Mouse (Mus musculus) erythroid progenitor cell, adult 5-6 weeks (primary cell): ENCODE results near the gene Ankmy2. TPM values are rescaled to one million over a fixed set of nuclear protein-coding genes. Genes with fewer than 3 reads are reported as not detected.

ENCODE experiments used
- ATAC-seq: replicated peaks from 2 replicates; pipeline ENCODE4 v1.8.0; 2016; ENCODE audit warnings: moderate number of reproducible peaks, mild to moderate bottlenecking, moderate TSS enrichment, inconsistent platforms; ENCODE audit not compliant: poor library complexity, low FRiP score, severe bottlenecking
- total RNA-seq, 2 experiments: library from RNA; stranded (forward) in 1 of 2; stranded (reverse) in 1 of 2; fragments of 150-400 nt in 1 of 2; fragments of 186-747, 209-891 nt in 1 of 2; gene quantifications; 2 replicates each; pipeline versions ENCODE4 v1.2.3 to v1.2.4; 2015 to 2017; ENCODE audit warnings: low replicate concordance in 2 of 2

The Ankmy2 gene
- total RNA-seq (2015; ENCODE audit: low replicate concordance) (3.6 and 7.5 TPM in 2 replicates), total RNA-seq (2017; ENCODE audit: low replicate concordance) (3.2 and 10.0 TPM in 2 replicates)

DNA sequence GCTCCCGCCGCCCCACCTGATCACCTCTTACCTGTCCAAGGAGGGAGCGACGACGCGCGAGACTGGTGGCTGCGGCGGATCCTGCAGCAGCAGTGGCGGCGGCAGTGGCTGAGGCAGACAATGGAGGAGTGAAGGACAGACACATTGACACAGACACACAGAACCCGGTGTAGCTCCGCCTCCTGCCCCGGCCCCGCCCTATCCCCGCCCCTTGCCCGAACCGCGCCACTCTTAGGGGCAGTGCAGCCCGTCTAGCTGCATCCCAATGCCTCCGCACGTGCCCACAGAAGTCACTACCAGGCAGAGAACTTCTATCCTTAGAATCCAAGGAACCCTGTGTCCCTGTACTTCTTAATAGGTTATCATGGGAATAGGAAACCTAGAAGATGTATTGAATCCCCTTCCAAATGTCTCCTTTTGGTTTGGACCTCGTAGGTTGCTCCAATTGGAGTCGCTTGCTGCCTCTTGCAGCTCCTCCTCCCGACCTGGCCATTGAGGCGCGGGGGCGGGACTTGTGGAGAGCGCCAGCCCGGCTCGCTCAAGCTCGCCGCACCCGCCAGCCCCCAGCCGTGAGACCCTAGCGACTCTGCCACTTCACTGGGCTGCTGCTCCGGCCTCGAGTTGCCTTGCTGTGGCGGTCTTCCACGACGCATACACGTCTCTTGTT is at the start of gene Ankmy2:
TSS of gene Ankmy2 (plus strand) at position 478 of the 667 bp plus-strand sequence.
- peak; percentile 93 for ATAC-seq

DNA sequence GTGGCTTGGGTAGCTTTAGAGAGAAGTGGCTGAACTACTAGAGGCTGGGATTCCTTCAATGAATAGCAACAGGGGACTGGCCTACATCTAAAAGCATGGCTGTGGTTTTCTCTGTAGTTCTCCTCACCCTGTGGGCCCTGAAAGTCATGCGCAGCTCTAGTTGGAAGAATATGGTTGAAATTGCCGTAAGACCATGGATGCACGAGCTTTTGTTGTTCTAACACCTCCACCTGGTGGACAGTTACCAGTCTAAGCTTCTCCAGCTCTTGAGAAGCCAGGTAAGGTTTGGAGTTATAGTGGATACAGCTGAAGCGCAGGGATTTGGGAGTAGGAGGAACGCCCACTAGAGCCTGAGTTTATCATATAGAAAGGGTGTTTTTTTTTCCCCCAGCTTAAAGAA is 48.5 kb upstream of the Ankmy2 start:
- ATAC-seq = no peak

DNA sequence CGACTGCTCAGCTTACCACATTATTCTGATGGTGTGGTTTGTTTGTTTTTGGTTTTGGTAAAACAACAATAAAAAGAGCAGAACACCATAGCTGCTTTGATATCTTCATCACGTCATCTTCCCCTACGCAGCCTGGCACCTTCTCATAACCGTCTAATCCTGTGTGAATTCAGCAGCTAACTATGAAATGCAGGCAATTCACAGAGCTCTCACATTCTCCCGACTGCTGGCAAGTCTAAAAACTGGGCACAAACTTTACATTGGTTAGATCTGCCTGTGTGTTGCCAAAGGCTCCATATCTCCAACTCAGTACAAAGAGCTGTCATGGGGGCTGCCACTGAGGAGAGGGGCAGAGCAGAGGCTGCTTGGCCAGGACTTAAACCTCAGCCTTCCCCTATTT is 46.5 kb upstream of the Ankmy2 start:
- ATAC-seq = no peak

DNA sequence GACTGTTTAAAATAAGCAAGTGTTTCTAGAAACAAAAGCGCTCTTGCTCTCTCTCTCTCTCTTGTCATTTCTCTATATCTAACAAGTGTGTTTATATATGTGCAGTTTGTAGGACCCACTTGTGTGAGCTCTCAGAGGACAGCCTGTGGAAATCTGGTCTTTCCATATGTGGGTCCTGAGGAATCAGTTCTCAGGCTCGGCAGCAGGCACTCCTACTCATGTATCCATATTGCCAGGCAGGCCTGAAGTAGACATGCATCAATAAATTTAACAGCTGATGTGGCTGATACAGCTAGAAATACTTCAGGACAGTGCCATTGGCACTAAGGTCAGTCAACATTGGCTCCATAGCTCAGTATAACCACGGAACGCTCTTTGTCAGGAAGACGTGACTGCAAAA is 45.8 kb upstream of the Ankmy2 start:
- ATAC-seq = no peak

DNA sequence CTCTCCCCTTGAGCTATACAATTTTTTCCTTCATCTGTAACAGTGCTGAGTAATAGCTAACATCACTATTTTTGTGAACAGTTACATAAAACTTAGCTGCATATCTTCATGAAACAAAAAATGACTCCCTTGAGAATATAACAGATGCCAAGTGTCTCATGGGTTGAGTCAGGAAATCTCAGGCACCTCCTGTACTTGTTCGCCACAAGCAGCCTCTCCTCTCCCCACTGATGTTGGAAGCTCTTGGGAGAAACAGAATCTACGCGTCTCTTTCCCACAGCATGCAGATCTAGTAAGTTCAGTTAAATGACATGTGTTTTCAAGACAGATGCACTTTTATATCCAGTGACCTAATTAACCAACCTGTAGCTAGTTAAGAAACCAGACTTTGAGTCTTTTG is 44.8 kb upstream of the Ankmy2 start:
- ATAC-seq = no peak

DNA sequence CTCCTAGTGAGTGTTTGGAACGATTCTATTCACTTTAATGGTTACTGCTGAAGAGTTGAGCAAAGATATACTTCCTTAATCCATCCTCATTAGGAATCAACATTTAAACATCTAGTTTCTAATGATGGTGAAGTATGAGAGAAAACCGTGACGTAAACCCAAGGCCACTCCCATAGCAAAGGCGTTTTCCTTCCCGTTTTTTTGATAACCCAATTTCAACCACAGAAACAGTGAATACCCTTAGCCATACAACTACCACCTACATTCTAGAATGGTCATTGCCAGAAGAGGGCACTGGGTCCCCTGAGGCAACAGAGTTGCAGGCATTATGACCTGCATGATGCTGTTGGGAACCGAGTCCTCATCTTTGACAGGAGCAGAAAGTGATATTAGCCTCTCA is 39.8 kb upstream of the Ankmy2 start:
- no peak for ATAC-seq

DNA sequence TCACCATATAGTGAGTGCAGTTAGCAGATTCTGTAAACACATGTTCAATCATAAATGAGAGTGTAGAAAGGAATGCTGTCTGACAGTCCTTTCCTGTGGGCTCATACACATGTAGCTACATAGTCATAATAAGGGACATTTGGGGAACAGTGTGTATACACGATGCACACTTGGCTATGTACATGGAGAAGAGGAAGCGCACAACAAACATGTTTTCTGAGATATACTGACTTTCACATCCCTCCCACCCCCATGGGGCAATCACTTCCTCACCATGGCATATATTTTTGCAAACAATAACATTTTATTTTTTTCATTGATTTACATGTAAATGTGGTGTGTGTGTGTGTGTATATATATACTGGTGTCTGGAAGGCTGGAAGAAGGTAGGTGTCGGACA is 37.7 kb upstream of the Ankmy2 start:
- no peak for ATAC-seq

DNA sequence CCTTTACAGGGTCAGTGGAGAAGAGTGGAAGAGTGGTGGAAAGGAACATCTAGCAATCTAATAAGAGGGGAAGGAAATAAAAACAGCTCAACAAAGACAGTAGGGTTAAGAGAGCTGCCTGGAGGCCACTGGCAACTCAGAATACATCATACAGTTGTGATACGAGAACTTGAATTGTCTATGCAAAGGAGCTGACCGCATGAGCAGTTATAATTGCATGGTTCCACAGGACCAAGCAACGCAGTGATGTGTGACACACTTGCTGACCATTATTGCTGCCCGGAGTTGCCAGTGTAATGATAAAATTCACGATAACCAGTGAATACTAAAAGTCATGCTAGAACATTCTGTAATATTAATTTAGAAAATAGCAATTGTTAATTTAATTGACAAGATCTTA is 30.9 kb upstream of the Ankmy2 start:
- ATAC-seq = no peak

DNA sequence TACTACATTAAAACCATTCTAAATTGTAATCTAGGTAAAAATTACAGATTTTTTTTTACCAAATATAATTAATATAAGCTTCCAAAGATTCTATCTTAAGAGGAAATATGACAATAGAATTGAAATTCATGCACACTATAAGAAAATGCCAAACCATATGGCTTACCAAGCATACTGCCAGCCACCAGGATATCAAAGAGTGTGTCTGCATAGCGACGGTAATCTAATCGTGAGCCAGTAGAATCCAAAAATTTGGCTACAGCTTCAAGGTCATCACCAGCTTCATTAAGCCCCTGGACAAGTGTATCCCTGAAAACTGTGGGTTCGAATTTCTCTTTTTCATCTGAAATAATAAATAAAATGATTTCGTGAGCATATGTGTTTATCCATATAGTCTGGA is 27.1 kb upstream of the Ankmy2 start:
- ATAC-seq = no peak

DNA sequence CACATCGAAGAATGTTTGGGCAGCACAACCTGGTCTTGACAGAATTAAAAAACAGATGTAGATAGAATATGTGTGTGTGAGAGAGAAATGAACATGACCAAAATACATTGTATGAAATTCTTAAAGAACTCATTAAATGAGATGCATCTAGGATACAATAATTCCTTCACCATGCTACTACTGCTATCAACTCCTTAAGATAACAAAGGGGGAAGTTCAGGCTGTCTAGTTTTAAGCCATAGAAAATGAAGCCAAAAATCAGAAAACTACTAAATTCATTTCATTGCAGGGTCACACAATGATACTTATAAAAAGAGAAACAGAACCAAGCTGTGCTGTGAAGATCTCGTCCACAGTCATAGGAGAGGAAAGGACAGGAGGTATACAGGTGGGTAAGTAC is 24.7 kb upstream of the Ankmy2 start:
- ATAC-seq = no peak

DNA sequence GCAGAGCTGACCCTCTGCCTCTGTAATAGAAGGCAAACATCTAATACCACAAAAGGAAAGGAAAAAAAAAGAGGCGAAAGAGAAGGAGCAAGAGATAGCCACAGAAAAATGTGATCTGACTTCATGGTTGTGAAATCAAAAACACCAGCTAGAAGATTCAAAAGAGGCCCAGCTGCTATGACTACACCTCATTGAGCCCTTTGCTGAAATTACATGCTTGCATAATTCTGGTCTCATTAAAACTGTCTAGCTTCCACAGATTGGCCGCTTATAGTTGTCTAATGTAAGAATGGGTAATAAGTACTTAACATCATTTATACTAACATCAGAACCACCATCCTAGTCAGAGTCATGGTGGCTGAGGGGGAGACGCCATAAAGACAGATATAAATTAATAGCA is 24.2 kb upstream of the Ankmy2 start:
- ATAC-seq = no peak

DNA sequence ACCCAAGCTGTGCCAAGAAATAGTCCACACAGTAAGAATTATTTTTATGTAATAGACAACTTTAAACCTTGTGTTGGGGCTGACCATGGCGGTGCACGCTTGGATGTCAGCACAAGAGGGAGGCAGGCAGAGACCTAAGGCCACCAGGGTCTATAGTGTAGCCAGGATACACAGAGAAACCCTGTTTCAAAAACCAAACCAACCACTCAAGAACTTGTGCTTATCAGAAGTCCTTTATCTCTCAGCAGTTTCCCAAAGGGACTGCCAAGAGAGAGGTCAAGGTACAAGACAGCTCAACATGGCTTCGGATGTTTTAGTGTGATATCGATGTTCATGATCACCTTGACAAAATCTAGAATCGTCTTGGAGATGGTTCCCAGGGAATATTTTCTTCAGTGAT is 23.4 kb upstream of the Ankmy2 start:
- ATAC-seq = no peak

DNA sequence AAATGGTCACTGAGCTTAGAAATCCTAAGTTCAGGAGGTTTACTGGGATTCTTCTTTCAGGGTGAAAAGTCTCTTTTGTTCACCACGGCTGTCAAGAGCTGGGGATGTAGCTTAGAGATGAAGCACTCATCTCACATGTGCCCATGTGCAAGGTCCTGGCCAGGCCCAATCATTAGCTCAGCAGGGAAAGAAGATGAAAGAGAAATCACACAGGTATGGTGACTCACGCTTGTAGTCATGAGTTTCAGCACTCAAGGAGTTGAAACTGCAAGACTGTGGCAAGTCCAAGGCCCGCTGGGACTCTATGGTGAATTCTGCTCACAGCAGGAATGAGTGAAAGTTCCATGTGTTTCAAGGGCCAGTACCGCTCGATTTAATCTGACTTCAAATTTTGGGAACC is 22.8 kb upstream of the Ankmy2 start:
- ATAC-seq = no peak

DNA sequence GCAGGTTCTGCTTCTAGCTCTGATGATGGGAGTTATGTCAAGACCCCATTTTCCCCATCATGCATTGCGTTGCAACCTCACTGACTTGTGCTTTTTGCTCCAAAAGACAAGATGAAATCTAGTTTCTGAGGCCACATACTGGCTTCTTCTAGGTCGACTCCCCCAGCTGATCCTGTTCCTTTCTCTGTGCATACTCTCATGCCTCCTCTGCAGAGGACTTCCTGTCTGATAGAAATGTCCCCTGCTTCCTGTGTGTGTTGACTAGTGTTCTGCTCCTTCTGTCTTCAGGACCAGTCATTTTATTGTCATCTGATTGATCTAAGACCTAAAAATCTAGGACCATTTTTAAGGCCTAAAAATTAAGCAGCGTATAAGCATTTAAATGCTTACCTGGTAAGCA is 21.5 kb upstream of the Ankmy2 start:
- ATAC-seq = no peak

DNA sequence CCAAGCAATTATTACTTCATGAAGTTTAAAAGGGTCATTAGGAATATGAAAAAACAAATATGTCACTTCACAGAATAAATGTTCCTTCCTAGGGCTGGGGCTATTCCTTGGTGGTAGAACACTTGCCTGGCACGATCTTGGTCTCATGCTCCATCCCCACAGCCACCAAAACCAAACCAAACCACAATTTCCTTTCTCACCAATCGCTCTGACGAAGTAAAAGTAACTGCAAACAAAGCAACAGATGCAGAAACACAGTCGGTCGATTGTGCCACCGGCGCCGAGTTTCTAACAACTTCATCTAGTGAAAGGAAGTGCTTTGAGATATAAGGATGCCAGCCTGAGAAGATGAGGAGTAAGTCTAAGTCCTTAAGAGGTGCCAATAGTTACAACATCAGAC is 20.6 kb upstream of the Ankmy2 start:
- no peak for ATAC-seq

DNA sequence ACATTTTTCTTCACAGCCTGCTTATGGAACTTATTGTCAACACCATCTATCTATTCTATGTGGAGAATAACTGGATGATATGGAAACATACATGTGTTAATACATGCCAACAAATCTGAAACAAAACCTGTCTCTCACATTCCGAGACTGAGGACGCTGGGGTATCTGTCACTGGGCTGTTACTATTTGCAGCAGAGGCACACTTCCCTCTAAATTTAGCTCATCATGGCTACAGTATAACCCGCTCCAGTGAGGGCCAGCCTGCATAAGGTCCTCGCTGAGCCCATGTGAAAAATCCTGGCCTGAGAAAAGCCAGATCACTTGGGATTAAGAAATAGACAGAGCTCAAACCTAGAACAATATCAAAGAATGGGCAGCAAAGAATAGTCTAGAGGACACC is 19.7 kb upstream of the Ankmy2 start:
- no peak for ATAC-seq

DNA sequence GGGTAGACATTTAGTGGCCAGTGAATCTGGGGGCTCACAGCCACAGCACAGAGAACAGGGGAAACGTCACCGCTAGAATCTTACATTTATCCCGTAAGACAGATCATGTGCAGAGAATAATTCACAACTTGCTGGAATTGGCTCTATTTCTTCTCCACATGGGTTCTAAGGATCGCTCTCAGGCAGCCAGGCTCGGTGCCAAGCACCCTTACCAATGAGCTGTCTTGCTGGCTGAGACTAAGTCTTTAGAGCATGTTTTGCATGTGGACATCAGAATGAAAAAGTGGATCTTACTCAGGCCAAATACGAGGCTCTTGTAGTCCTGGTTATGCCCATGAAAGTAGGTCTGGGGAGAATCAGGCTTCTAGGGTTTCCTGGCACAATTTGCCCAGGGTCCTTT is 16.5 kb upstream of the Ankmy2 start:
- ATAC-seq = no peak

DNA sequence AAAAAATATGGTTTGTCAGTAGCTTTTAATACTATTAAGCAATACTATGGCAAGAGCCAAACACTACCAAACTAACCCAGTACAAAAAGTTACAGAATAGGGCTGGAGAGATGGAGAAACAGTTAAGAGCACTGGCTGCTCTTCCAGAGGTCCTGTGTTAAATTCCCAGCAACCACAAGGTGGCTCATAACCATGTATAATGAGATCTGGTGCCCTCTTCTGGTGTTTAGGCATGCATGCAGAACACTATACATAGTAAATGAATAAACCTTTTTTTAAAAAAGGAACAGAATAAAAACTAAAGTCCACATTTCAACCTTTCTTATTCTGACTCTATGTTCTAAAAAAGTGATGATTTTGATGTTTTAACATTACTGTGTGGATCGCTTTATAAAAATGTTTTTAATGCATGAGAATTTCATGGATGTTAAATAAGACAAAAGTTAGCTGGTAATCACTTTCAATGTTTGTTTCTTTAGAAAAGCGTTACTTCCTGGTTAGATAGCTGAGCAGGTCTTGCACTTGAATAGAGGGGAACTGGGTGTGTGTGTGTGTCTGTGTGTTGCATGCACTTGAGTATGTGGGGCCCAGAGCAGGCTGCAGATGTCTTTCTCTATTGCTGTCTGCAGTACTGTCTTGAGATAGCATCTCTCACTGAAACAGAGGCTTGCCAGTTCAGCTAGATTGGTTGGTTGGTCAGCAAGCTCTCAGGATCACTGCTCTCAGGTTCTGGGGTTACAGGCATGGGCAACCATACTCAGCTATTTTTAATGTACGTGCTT is 10.5 kb upstream of the Ankmy2 start:
- ATAC-seq = no peak

DNA sequence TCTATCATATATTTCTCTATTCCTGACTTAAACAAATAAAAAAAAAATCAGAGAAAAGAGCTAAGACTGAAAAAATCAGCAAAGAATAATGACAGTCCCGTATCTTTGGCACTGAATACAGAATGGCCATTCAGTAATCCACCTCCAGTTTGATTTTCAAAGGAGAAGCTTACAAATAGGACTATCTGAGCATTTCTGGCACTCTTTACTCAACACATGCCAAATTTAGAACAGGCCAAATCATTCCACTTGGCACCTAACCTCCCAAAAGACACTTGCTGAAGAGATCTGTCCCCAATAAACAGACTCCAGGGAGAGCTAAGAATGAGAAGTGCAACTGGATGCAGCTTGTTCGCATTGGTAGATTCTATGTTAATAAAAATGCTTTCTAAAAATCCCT is 6.6 kb upstream of the Ankmy2 start:
- ATAC-seq = no peak

DNA sequence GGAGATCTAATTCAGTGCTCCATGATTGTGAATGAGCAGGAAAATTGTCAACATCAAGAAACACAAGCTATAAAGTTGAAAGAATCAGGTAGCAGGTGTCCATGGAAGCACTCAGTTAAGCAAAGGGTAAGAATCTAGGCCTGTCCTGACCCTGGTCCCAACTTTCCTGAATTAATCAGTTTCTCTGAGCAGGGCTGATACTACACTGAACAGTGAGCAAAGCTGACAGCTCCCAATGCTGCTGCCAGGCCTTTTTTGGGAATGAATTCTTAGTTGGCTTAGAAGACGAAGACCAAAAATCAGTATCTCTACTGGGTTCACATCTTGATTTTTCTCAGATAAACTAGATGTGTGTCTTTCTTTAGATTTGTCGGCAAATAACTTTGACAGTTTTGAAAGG is 6.2 kb upstream of the Ankmy2 start:
- no peak for ATAC-seq

DNA sequence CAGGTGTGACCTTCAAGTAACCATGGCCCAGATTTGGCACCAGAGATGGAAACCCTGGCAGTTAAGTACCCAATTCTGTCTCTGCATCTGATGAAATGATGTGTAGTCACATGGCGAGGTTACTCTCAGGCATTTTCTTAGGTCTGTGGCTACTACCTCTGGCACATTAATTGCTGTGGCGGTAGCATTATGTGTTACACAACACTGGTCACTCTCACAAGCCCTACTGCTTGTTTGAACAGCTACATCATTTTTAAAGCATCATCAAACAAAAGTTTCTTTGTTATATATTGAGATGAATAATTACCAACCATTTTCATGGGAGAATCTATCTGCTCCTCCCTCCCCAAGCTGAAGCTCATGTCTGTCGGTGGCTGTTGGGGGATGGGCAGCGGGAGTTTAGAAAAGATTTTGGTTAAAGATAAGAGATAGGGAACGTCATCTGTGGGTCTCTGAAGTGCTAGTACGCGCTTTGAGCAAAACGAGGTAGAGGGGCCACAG is 1.7 kb upstream of the Ankmy2 start:
- no peak for ATAC-seq
